Mouse (Mus musculus) heart, adult 2 months (tissue): ENCODE data around the gene Dsel.

ENCODE experiments used
- CTCF ChIP-seq: fragments of 200-600 bp; IDR thresholded peaks from 2 replicates; pipeline ENCODE4 v1.8.1; 2022; ENCODE audit warnings: antibody characterized with exemption, mild to moderate bottlenecking, moderate library complexity
- EP300 ChIP-seq: fragments of 200-500 bp; IDR thresholded peaks from 2 replicates; pipeline ENCODE4 v1.6.1; 2011; ENCODE audit warnings: low read depth, low read length, control low read depth; ENCODE audit not compliant: insufficient read depth
- POLR2A ChIP-seq: fragments of 200-500 bp; IDR thresholded peaks from 2 replicates; pipeline ENCODE4 v1.6.1; 2011; ENCODE audit warnings: mild to moderate bottlenecking, low read depth, low read length, control low read depth; ENCODE audit not compliant: insufficient read depth

GRCm38 (mm10) chr1:111852439-111852838, 12.3 kb downstream of the Dsel start:
- no peak for TF ChIP-seq EP300
- no peak for TF ChIP-seq POLR2A
- TF ChIP-seq CTCF, result no peak
